Mouse (Mus musculus): ENCODE measurements around the gene Arfgef2.
A peak's percentile ranks its signal among the peaks of the same experiment; 100 is the strongest.

Gene Arfgef2

DNA sequence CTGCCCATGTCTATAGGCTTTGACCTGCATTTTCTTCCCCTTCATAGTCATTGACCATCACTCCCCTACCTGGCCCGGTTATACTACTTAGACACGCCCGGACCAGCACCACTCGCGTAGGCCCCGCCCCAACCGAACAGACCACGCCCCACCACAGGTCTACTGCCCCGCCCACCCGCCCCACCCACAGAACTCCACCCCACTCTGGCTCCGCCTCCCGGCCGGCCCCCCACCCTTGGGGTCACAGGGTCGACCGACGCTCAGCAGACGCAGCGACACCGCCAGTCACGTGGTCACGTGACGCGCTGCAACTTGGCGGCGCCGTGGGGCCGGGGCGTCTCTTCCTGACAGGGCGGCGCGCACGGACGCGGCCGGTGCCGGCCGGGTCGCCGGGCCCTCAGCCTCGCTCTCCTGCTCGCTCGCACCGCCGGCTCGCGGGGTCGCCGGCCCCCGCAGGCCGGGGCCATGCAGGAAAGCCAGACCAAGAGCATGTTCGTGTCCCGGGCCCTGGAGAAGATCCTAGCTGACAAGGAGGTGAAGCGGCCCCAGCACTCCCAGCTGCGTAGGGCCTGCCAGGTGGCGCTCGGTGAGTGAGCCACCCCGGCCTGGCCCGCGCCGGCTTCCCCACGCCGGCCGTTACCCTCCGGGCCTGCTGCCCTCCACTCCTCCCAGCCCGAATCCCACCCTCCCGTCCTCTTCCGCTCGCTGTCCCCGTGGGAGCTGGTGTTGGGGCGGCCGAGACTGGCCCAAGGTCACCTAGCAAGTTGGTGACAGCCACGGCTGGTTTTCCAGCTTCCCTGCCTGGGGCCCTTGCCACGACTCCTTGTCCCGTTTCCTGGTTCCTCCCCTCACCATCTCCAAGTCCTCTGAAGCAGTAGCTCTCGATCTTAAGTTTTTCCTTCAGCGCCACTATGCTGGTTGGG lies at the start of gene Arfgef2:
Gene Arfgef2 (plus strand): TSS at position 339 of the 923 bp plus-strand sequence.
- peak; percentile 85 for DNase-seq (ENCODE audit: low spot score)

DNA sequence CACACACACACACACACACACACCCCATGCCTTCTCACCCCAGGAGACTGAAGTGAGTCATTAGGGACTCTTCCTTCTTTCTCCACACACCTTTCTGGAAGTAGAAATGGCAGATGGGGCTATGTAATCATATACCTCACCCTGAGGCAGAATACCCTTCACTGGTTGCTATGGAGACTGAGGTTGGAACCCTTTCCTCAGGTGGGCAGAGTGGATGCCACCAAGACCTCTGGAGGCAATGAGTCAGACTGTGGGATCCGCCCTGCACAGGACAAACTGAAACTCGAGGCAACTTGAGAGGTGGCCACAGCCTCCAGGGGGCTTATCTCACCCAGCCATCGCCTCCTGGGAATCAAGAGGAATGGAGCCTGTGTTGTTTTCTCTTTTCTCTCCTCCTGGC lies 47.4 kb upstream of the Arfgef2 start:
- no peak for DNase-seq (ENCODE audit: low spot score)

DNA sequence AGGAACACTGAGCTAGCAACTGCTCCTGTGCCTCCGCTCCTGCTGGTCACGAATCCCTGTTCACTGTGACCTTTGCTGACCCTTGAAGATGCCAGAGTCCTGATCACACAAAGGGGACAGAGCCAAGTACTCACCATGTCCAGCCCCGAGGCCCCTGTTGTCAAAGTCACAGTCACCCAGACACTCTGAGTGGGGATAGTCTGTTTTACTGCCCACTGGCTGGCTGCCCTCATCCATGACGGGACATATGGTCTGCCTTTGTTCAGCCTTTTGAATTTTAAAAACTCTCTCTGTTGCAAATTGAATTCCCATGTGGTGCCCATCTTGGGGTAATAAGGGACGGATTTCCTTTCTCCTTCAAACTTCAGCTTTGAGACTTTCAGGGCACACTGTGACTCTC lies 41.3 kb upstream of the Arfgef2 start:
- DNase-seq (ENCODE audit: low spot score): no peak

DNA sequence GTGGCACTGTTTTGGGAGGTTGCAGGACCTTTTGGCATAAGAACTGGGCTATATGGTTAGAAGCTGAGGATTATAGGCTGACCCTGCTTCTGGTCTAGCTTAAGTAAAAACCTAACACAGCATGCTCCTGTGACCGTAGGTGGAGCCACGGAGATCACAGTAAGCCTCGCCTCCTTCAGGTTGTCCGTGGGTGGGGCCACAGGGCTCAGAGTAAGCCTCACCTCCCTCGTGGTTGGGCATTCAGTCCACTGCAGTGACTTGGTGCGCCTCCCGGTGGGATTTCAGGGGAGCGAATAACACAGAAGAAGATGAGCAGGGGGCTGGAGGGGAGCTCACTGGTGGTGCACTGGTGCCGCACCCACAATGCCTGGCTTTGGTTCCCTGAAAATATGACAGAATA lies 37.8 kb upstream of the Arfgef2 start:
- no peak for DNase-seq (ENCODE audit: low spot score)

DNA sequence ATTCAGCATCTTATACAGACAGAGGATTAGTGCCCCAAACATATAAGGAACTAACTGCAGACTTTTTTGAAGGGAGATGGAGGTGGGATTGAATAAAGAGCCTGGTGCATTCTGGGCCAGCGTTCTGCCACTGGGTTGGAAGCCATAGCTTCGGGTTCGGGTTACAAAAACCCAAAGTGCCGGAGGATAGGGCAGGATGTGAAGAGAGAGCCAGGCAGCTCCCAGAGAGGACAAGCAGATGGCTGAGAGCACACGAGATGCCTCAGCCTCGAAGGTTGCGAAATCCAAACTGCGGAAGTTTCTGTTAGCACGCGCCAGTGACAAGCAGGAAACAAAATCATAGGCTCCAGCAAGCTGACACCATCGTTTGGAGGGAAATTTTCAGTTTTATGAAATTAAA lies 34.0 kb upstream of the Arfgef2 start:
- no peak for DNase-seq (ENCODE audit: low spot score)

DNA sequence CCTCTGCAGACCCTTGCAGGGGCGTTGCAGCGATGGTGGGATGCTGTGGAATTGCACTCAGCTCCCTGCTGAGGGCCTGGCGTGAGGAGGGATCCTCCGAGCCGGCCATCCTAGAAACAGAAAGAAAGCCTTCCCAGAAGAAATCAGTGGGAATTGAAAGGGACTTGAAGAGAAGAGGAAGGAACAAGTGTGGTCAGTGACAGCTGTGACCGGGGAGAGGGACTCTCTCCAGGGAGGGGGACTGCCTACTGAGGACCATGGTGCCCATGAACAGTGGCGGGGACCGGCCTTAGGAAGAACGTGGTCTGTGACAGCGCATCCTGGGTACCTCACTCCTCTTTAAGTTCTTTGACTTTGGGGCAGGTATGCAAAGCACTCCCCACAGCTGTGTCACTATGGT lies 31.8 kb upstream of the Arfgef2 start:
- DNase-seq (ENCODE audit: low spot score): no peak

DNA sequence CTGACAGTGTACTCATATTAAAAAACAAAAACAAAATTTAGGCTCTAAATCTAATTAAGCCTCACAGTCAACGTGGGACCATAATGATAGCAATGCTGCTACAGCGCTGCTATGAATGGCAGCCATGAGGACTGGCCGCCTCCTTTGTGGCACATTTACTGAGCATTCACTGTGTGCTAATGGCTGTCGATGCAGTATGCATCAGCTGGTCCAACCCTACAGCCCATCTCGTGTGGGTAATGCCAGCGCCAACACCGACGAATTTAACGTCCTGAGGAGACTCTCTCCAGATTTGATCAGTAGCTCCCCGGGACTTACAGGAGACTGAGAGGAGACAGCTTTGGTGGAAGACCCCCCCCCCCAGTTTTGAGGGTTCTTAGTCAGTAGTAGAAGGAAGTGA lies 31.1 kb upstream of the Arfgef2 start:
- DNase-seq (ENCODE audit: low spot score): no peak

DNA sequence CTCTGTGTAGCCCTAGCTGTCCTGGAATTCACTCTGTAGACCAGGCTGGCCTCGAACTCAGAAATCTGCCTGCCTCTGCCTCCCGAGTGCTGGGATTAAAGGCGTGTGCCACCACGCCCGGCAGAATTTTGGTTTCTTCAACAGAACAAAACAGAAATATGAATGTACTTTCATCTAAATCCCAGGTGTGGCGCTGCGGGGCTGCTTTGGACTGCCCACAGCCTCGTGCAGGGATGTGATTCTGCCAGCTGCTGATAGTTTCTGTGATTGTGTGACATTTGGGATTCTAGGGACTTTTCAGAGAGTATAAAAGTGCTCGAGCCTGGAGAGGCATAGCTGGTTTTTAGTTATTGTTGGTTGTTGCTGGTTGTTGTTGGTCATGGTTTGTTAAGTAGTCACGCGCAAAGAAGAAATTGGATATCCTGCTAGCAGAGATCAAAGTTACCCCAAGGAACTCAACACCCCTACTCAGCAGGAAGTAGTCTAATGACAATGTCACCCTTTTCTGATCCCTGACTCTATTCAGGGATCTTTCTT lies 30.0 kb upstream of the Arfgef2 start:
- DNase-seq (ENCODE audit: low spot score): no peak

DNA sequence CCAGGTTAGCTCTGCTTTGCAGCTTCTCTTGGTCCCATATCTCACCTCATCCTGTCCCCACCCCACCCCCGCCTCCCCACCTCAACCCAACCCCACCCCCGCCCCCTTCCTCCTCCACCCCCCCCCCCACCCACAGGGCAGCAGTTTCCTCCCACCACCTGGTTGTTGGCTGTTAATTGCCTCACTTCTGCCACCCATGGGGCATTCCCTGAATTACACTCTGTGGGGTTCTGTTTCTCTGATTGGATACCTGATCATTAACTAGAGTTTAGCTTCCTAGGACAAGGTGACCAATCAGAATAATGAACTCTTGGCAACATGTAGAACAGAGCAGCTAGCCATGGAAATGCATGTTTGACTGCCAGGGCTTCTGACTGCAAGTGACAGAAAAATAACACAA lies 29.1 kb upstream of the Arfgef2 start:
- DNase-seq (ENCODE audit: low spot score): peak; percentile 43

DNA sequence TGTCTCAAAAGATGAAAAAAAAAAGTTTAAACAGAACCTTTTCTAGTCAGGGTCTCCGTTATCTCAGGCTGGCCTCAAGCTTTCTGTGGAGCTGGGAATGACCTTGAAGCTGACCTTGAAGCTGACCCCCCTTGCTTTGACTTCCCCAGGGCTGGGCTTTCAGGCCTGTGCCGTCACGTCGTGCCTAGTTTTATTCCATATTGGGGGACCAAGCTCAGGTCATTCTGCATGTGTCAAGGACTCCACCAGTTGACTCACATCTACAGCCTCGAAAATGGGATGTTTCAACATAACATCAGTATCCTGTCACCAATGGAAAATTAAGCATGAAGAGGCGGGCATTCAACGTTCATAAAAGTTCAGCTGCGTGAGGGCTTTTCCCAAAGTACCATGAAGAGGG lies 25.4 kb upstream of the Arfgef2 start:
- DNase-seq (ENCODE audit: low spot score): no peak

DNA sequence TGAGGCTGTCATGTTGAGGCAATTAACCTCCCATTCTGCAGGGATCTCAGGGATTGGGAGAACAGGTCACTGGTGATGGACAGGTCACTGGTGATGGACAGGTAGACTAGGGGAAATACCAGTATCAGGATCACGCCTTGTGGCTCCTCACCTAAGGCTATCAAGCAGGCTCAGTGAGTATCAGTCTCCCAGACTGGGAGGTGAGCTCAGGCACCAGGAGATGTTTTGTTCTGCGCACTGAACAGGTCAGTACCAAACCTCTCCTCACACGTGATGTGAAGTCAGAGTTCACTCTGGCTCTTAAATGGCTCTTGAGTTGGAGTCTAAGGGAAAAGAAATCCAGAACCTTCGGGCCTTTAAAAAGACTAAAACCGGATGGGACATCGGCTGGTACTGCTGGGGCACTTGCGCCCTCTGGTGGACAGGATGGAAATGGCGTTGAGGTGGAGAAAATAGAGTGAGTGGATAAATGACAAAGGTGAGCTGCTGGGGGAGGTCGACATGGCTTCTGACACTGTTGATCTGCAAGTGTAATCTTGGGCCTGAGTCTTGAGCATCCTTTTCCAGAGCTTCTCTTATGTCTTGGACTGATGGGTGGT lies 24.3 kb upstream of the Arfgef2 start:
- peak; percentile 65 for DNase-seq (ENCODE audit: low spot score)

DNA sequence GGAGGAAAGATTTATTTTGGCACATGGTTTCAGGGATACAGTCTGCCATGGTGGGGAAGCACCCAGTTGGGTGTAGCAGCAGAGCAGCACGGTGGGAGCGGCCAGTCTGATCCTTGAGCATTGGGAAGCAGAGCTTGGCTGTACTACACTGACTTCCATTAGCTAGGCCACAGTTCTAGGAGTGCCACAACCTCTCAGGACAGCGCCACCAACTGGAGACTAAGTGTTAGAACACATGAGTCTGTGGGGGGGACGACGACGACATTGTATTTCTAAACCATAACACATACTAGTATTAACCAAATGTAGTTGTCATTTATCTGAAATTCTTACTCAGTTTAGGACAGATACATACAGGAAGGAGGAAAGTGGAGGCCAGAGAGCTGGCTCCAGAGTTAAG lies 21.0 kb upstream of the Arfgef2 start:
- DNase-seq (ENCODE audit: low spot score): no peak

DNA sequence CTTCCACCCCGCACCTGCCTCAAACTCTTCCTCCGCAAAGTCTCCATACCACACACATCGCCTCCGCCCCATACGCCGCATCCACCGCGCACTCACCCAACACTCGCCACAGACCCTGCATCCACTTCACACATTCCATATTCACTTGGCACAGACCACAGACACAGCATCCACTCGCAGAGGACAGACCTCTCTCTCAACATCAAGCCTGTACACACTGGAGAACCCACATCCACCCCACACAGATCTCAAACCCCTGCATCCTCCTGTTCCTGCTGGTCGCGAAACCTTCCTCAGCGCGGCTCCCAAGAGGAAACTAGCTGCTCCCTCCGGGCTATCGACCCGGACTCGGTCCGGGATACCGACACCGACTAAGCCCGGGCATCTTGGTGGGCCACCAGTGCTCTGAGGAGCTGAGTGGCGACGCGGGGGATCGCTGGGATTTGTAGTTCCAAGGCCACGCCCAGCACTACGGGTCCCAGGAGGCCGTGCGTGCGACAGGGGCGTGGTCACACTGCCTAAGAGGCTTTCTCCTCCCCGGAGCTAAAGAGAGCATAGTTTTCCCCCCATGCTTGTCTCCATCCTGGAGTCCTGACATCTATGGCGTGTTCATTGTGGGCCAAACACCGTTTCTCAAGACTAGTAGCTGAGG lies 18.9 kb upstream of the Arfgef2 start:
- peak; percentile 88 for DNase-seq (ENCODE audit: low spot score)

DNA sequence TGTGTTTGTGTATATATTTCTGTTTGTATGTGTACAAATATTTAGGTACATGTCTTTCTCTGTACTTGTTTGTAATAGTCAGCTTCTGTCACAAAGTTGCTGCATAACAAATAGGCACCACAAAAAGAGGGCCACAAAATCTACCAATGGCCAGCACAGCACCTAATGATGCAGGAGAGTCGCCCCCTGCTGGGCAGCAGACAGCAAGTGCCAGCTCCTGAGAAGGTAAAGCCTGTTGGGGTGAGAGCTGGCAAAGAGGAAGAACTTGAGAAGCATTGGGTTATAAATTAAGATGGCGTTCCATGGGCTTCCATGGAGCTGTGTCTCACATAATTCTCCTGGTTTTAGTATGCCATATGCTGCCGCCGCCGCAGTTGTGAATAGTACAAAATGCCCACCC lies 13.7 kb upstream of the Arfgef2 start:
- DNase-seq (ENCODE audit: low spot score): no peak

DNA sequence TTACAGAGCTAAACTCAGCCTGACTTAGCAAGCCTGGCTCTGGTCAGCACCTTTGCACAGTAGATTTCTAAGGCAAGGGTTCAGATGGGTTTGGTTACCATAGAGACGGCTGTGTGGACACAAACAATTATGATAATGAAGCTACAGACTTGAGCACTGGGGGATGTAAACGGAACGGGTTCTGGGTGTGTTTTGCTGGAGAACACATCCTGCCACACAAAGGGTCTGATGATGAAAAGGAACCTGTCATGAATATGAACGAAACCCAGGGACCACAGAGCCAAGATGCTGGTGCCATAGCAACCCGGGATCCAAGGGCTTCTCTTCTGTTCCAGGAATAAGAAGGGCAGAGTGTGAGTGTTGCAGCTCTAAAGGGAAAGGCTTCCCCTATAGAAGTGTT lies 13.0 kb upstream of the Arfgef2 start, which contains the start of gene Trp53rkb:
Gene Trp53rkb (plus strand): TSS at position 177 of the 400 bp plus-strand sequence.
- no peak for DNase-seq (ENCODE audit: low spot score)

DNA sequence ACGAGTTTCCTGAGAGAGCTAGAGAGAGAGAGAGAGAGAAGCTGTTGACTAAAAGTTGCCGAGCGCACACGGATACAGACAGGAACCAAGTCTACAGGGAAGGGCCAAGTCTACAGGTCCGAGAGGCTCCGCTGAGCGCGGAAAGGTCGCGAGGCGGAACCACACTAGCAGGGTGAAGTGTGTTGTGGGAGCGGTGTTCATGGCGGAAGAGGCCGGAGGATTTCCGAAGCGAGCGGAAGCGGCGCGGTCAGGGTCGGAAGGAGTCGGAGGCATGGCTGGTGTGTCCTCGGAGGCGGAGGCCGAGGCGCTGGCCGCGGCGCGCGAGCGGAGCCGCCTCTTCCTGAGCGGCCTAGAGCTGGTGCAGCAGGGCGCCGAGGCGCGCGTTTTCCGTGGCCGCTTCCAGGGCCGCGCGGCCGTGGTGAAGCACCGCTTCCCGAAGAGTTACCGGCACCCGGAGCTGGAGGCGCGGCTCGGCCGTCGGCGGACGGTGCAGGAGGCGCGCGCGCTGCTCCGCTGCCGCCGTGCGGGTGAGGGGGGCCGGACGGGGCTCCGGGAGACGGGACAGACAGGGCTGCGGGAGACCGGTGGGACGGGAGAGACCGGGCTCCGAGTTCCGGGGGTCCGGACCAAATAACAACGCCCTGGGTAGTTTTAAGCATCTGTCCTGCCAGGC lies 11.7 kb upstream of the Arfgef2 start:
- peak; percentile 77 for DNase-seq (ENCODE audit: low spot score)

DNA sequence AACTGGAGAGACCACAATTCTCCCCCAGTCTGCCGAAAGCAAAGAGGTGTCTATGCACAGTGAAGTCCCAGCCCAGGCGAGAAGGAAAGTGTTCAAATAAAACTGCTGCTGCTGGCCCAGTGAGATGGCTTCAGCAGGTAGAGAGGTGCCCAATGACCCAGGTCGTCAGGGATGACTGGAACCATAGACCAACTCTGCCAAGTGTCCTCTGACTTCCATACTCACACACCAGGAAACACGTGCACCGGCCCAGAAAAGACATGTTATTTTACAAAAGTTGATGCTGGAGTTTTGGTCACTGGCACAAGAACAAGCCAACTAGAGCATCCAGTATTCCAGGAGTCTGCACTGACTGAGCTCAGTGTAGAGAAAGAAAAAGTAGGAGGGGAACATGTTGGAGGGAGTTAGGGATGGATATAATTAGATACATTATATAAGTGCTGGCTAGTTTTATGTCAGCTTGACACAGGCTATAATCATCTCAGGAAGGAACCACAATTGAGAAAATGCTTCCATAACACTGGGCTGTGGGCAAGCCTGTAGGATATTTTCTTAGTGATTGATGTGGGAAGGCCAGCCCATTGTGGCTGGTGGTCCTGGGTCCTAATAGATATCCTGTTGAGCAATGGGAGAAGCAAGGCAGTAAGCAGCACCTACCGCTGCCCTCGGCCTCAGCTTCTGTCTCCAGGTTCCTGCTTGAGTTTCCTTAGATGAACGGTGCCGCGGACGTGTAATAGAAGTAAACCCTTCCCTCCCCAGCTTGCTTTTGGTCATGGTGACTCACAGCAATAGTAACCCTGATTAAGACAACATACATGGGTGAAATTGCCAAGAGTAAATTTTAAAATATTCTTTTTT lies 5.5 kb upstream of the Arfgef2 start:
- DNase-seq (ENCODE audit: low spot score): no peak

DNA sequence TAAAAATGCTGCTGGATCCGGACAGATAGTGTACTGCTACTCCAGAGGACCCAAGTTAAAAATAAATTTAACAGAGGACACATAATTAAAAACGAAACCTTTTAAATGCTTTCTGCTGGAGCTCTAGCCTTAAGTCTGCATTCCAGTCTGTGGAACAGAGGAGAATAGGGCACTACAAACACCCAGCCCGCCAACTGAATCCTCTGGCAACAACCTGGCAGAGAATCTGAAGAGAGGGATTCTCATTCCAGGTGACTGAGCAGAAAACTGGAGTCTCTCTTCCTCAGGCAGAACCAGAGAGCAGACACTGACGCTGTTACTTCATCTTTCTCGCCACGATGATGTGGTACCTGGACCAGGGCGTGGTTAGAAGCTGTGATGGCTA lies 4.9 kb upstream of the Arfgef2 start:
- no peak for DNase-seq (ENCODE audit: low spot score)

DNA sequence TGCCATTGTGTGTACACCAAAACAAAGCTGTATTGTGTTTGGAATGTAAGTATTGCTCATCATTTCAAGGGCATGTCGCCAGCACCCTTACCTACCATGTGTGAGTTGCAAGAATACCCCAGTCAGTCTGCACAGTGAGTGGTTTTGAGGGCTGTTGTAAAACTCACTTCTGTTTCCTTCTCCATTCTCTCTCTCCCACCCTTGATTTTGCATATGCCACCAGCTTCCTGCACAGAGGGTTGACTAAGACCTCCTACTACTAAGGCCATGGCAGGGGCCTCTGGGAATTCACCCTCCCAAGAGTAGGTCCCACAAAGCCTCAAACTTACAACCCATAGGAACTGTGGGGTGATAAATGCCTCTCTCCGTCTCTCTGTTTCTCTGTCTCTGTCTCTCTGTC lies 4.0 kb upstream of the Arfgef2 start:
- DNase-seq (ENCODE audit: low spot score): no peak

DNA sequence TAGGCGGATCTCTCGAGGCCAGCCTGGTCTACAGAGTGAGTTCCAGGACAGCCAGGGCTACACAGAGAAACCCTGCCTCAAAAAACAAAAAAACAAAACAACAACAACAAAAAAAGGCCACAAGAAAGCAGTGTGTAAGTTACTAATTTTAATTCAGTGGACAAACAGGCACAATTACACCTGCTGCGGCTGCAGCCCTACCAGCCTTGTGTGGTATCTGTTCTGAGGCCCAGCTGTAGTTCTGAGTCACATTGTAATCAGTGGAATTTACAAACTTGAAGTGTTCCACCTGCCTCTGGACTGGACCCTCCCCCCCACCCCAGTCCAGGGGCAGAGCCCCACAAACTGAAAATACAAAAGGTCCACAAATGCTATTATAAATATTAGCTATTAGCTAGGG lies 2.1 kb upstream of the Arfgef2 start:
- DNase-seq (ENCODE audit: low spot score): no peak

DNA sequence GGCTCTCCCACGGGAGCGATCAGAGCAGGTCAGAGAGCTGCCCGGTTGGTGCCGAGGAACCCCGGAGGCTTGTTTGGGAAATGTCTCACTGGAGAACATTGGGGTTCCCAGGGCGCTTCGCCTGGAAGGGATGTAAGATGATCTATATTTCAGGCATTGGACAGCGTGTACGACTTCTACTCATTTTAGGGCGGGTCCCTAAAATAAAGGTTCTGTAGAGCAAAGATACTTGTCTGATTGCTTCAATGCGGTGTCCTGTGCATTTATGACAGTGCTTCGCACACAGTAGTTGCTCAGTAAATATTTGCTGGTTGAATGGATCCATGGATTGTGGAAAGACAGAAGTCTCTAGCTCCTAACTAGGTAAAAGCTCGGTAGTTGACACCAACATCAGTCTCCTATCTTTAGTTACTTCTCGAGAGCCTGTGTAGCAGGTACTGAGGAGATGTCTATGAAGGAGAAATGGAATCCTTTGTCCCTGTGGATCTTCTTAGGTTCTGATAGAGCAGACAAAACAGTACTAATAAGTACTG lies 851 bp downstream of the Arfgef2 start:
- peak; percentile 60 for DNase-seq (ENCODE audit: low spot score)
